In genomic region chr6:145047445-145047857, GRCm38 (mm10) we compare ENCODE assay signal across 8 mouse cellular contexts. TPM values are rescaled to one million over a fixed set of nuclear protein-coding genes. Genes with fewer than 3 reads are reported as not detected.
DNase-seq lines count a peak whose midpoint lies in the region; ATAC-seq and TF ChIP-seq lines count a peak whose summit lies in the region.

No protein-coding gene starts in this region.

- no peaks in the 10 kb centered on the region for H3K36me3 ChIP-seq in lung, postnatal 0 days (ENCODE audit: insufficient read depth, low read length)
- H3K36me3 ChIP-seq in forebrain, embryonic 12.5 days (replicated peaks) = no peaks in the 10 kb centered on the region
- H3K36me3 ChIP-seq in intestine, embryonic 15.5 days = no peaks in the 10 kb centered on the region
- H3K36me3 ChIP-seq in stomach, embryonic 16.5 days (ENCODE audit: control insufficient read depth, insufficient read depth, low read length) = no peaks in the 10 kb centered on the region

- peak overlapping the region; percentile 58 for H3K4me2 ChIP-seq in lung, postnatal 0 days (replicated peaks; ENCODE audit: low read depth, low read length)
- peak overlapping the region; percentile 96 for H3K4me2 ChIP-seq in forebrain, embryonic 12.5 days
- peak overlapping the region; percentile 95 for H3K4me2 ChIP-seq in intestine, embryonic 15.5 days (replicated peaks)
- peak overlapping the region; percentile 96 for H3K4me2 ChIP-seq in stomach, embryonic 16.5 days (ENCODE audit: low read depth, low read length)

- H3K27ac ChIP-seq in lung, postnatal 0 days (ENCODE audit: low read length) = no peak overlapping the region
- H3K27ac ChIP-seq in forebrain, embryonic 12.5 days = peak overlapping the region; percentile 74
- no peak overlapping the region for H3K27ac ChIP-seq in intestine, embryonic 15.5 days
- no peak overlapping the region for H3K27ac ChIP-seq in stomach, embryonic 16.5 days (ENCODE audit: low read length)

- H3K9ac ChIP-seq in lung, postnatal 0 days (replicated peaks; ENCODE audit: low read depth) = no peak overlapping the region
- H3K9ac ChIP-seq in forebrain, embryonic 12.5 days = peak overlapping the region; percentile 70
- H3K9ac ChIP-seq in intestine, embryonic 15.5 days = no peak overlapping the region
- peak overlapping the region; percentile 65; the same call in 1 of the 2 replicates for H3K9ac ChIP-seq in stomach, embryonic 16.5 days (ENCODE audit: low read length)

- peaks cover 17% of the 10 kb centered on the region for H3K27me3 ChIP-seq in lung, postnatal 0 days (replicated peaks; ENCODE audit: insufficient read depth, low read length)
- H3K27me3 ChIP-seq in forebrain, embryonic 12.5 days = no peaks in the 10 kb centered on the region
- H3K27me3 ChIP-seq in intestine, embryonic 15.5 days (replicated peaks) = peaks cover 26% of the 10 kb centered on the region
- peaks cover 22% of the 10 kb centered on the region; the same call in 1 of the 2 replicates for H3K27me3 ChIP-seq in stomach, embryonic 16.5 days (ENCODE audit: control insufficient read depth, insufficient read depth, low read length)

- TF ChIP-seq EP300 in lung, postnatal 0 days (IDR thresholded peaks at IDR 0.05) = no peak

- ATAC-seq in lung, postnatal 0 days = no peak
- ATAC-seq in forebrain, embryonic 12.5 days (ENCODE audit: low FRiP score) = peak; percentile 69
- no peak for ATAC-seq in intestine, embryonic 15.5 days
- ATAC-seq in stomach, embryonic 16.5 days (ENCODE audit: insufficient read depth, low FRiP score) = no peak
- no peak for ATAC-seq in monocyte, adult 5-6 weeks (replicated peaks; ENCODE audit: insufficient number of reproducible peaks, low FRiP score, low TSS enrichment, poor library complexity, severe bottlenecking)

- H3K4me3 ChIP-seq in lung, postnatal 0 days (ENCODE audit: low read depth, low read length) = peak overlapping the region; percentile 10; the same call in 1 of the 2 replicates
- peak overlapping the region; percentile 60 for H3K4me3 ChIP-seq in forebrain, embryonic 12.5 days (replicated peaks)
- peak overlapping the region; percentile 44 for H3K4me3 ChIP-seq in intestine, embryonic 15.5 days (replicated peaks)
- H3K4me3 ChIP-seq in stomach, embryonic 16.5 days (replicated peaks; ENCODE audit: low read length) = peak overlapping the region; percentile 49

- H3K4me1 ChIP-seq in lung, postnatal 0 days (ENCODE audit: insufficient read depth, low read depth, low read length) = peaks cover 9% of the 10 kb centered on the region; the same call in 1 of the 2 replicates
- H3K4me1 ChIP-seq in forebrain, embryonic 12.5 days = peaks cover 54% of the 10 kb centered on the region
- H3K4me1 ChIP-seq in intestine, embryonic 15.5 days (replicated peaks) = peaks cover 13% of the 10 kb centered on the region
- peaks cover 10% of the 10 kb centered on the region for H3K4me1 ChIP-seq in stomach, embryonic 16.5 days (ENCODE audit: control insufficient read depth, insufficient read depth, low read length)

- WGBS in lung, postnatal 0 days = 6% methylated on average over 15 of the region's 15 CpGs
- 1% methylated on average over 15 of the region's 15 CpGs for WGBS in forebrain, embryonic 12.5 days
- 21% methylated on average over 15 of the region's 15 CpGs for WGBS in intestine, embryonic 15.5 days
- WGBS in stomach, embryonic 16.5 days = 14% methylated on average over 15 of the region's 15 CpGs

- no peaks in the 10 kb centered on the region for H3K9me3 ChIP-seq in lung, postnatal 0 days (ENCODE audit: low read length)
- H3K9me3 ChIP-seq in forebrain, embryonic 12.5 days = no peaks in the 10 kb centered on the region
- no peaks in the 10 kb centered on the region for H3K9me3 ChIP-seq in intestine, embryonic 15.5 days
- H3K9me3 ChIP-seq in stomach, embryonic 16.5 days (replicated peaks; ENCODE audit: control insufficient read depth, low read length) = no peaks in the 10 kb centered on the region

- no peak for TF ChIP-seq CTCF in lung, postnatal 0 days (IDR thresholded peaks at IDR 0.05)

- no peak for DNase-seq in lung, postnatal 0 days (ENCODE audit: low spot score)
- DNase-seq in lung, postnatal 4 days = no peak
- peak; percentile 56 for DNase-seq in mesoderm, embryonic 11.5 days (ENCODE audit: low read depth, low spot score)
- no peak for DNase-seq in adrenal gland, postnatal 25 days

RNA-seq across cellular contexts. Expression of gene Bcat1, which starts 28.5 kb away (rescaled TPM):
- 0.25 and 0.44 TPM in 2 replicates for polyA plus RNA-seq in lung, postnatal 0 days (2015; fragmentation: Nextera tagmentation; extraction: Ambion mirVana)
- polyA plus RNA-seq in forebrain, embryonic 12.5 days (2016; fragmentation: Nextera tagmentation; extraction: Ambion mirVana) = 98.9 and 105 TPM in 2 replicates
- polyA plus RNA-seq in intestine, embryonic 15.5 days (2015; fragmentation: Nextera tagmentation; extraction: Ambion mirVana) = 6.1 and 6.6 TPM in 2 replicates
- polyA plus RNA-seq in stomach, embryonic 16.5 days (2015; fragmentation: Nextera tagmentation; extraction: Ambion mirVana) = 15.9 and 24.1 TPM in 2 replicates
- total RNA-seq in monocyte, adult 5-6 weeks (2017) = not detected in 3 replicates
- 13.4 and 15.8 TPM in 2 replicates for total RNA-seq in adrenal gland, postnatal 25 days (2021)

Comparison
In these comparisons a context has a peak if more than half of its experiments do, and no peak if none do; other contexts are left out.
1. H3K4me3 ChIP-seq: peak in every context shown above with its lines; median percentile 60 in forebrain, embryonic 12.5 days; 49 in stomach, embryonic 16.5 days; 44 in intestine, embryonic 15.5 days; 10 in lung, postnatal 0 days.
2. H3K9ac ChIP-seq: peak in forebrain, embryonic 12.5 days (single experiment) and stomach, embryonic 16.5 days (single experiment); none in lung, postnatal 0 days (single experiment) and intestine, embryonic 15.5 days (single experiment).
3. Peak in every context shown above with its lines, with median percentiles within 50 percentile points of each other: H3K4me2 ChIP-seq.